Mouse (Mus musculus): Measurements from ENCODE around the gene Ibtk.

The Ibtk gene

GRCm38 (mm10) chr9:85701981-85702380, 47.2 kb downstream of the Ibtk start:
- DNase-seq (ENCODE audit: low spot score), result no peak

GRCm38 (mm10) chr9:85695606-85696005, 53.5 kb downstream of the Ibtk start:
- DNase-seq (ENCODE audit: low spot score), result no peak

GRCm38 (mm10) chr9:85693231-85694116, 55.7 kb downstream of the Ibtk start:
- peak; percentile 59 for DNase-seq (ENCODE audit: low spot score)

- peak; percentile 21 for DNase-seq (ENCODE audit: low spot score)
Measured at GRCm38 (mm10) chr9:85685010-85685409, 64.1 kb downstream of the Ibtk start.

- no peak for DNase-seq (ENCODE audit: low spot score)
Measured at GRCm38 (mm10) chr9:85675131-85675905, 73.8 kb downstream of the Ibtk start.

GRCm38 (mm10) chr9:85673907-85674481, 75.1 kb downstream of the Ibtk start:
- no peak for DNase-seq (ENCODE audit: low spot score)

GRCm38 (mm10) chr9:85671582-85672331, 77.4 kb downstream of the Ibtk start:
- no peak for DNase-seq (ENCODE audit: low spot score)

GRCm38 (mm10) chr9:85664316-85664715, 84.8 kb downstream of the Ibtk start:
- no peak for DNase-seq (ENCODE audit: low spot score)

GRCm38 (mm10) chr9:85663810-85664209, 85.3 kb downstream of the Ibtk start:
- no peak for DNase-seq (ENCODE audit: low spot score)

- DNase-seq (ENCODE audit: low spot score), result no peak
Measured at GRCm38 (mm10) chr9:85663091-85663490, 86.0 kb downstream of the Ibtk start.

GRCm38 (mm10) chr9:85653401-85653800, 95.7 kb downstream of the Ibtk start:
- no peak for DNase-seq (ENCODE audit: low spot score)

GRCm38 (mm10) chr9:85638276-85638675, 110.9 kb downstream of the Ibtk start:
- DNase-seq (ENCODE audit: low spot score), result no peak

All from retina, embryonic 14.5 days (tissue).